Comparison of ENCODE assay signal across 10 mouse cellular contexts in the genomic region with DNA sequence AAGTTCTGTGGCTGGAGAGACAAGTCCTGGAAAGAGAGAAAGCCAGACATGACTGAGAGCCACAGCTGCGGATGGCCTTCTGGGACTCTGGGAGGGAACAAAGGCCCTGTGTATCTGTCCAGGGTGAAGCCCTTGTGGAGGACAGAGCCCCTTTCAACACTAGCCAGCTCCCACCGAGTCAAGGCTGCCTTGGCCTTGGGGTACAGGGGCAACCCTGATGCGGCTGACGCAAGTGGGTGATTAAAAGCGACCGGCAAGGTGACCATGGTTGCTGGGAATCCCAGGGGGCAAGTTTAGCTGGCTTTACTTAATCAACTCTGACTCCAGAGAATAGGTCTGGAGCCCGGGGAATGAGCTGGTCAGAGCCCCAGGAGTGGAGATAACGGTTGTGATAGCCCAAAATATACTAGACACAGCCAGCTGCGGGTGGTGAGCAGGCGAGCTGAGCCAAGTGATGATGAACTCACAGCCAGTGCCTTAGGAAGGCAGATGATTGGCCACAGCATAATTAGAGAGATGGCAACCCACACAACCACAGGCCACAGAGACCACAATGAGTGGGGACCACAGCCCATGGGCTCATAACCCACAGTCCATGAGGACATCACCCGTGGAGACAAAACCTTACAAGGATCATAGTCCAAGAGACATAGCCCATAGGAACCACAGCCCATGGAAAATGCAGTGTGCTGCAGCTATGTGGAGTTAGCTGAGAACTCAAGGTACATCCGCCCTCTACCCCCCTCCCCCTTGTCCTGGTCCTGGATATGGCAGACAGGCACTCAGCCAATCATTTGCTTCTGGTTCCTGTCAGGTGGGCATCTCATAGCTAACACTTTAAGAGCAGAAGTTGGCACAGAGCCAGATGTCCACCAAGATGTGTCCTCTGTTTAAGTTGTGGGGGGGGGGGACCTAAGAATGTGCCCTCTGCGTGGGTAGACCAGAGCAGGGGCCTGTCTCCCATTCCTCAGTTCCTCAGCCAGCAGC. TPM values are rescaled to one million over a fixed set of nuclear protein-coding genes. Genes with fewer than 3 reads are reported as not detected.
DNase-seq lines count a peak whose midpoint lies in the region; ATAC-seq and TF ChIP-seq lines count a peak whose summit lies in the region.
"Had no signal": no experiment of that assay in that cellular context is flagged by ENCODE, and none has a peak within 500 bp of the region (broad histone marks: within the 10 kb centered on the region; RNA-seq: fewer than 3 reads in every experiment).

No protein-coding gene starts in this region.

- peak; percentile 85 for DNase-seq in heart, embryonic 10.5 days (ENCODE audit: low spot score)
- DNase-seq in heart, adult 9 months (ENCODE audit: low spot score in 2 of 2), result no peak
- DNase-seq in neural tube, embryonic 11.5 days (ENCODE audit: low spot score), result no peak
- DNase-seq in neural tube, embryonic 10.5 days (ENCODE audit: extremely low spot score, low spot score), result no peak
- DNase-seq in gastrocnemius, adult 8-10 months (ENCODE audit: low spot score in 2 of 2), result no peak
- DNase-seq in gastrocnemius, postnatal 36 days, result no peak

- peaks cover 4% of the 10 kb centered on the region; the same call in 1 of the 2 replicates for H3K27me3 ChIP-seq in heart, embryonic 10.5 days (ENCODE audit: insufficient read depth, poor library complexity, severe bottlenecking)
- H3K27me3 ChIP-seq in neural tube, embryonic 11.5 days (ENCODE audit: control insufficient read depth, insufficient read depth, low read length), result no peaks in the 10 kb centered on the region
- no peaks in the 10 kb centered on the region; the same call in 1 of the 2 replicates for H3K27me3 ChIP-seq in embryonic facial prominence, embryonic 15.5 days
- H3K27me3 ChIP-seq in myocyte (ENCODE audit: control insufficient read depth, insufficient read depth, insufficient read length), result no peaks in the 10 kb centered on the region
- H3K27me3 ChIP-seq: limb, embryonic 12.5 days had no signal

- no peak for TF ChIP-seq POLR2A in myocyte (IDR thresholded peaks at IDR 0.05; ENCODE audit: insufficient read length, low read depth)

- peak overlapping the region; percentile 25 for H3K4me3 ChIP-seq in heart, embryonic 10.5 days
- H3K4me3 ChIP-seq in neural tube, embryonic 11.5 days (ENCODE audit: low read depth, low read length), result no peak overlapping the region
- H3K4me3 ChIP-seq in embryonic facial prominence, embryonic 15.5 days (replicated peaks), result no peak overlapping the region
- no peak overlapping the region for H3K4me3 ChIP-seq in myocyte
- H3K4me3 ChIP-seq: limb, embryonic 12.5 days had no signal

- no peak overlapping the region for H3K4me2 ChIP-seq in neural tube, embryonic 11.5 days (ENCODE audit: low read depth)
- H3K4me2 ChIP-seq in embryonic facial prominence, embryonic 15.5 days (replicated peaks), result no peak overlapping the region
- H3K4me2 ChIP-seq in myocyte (ENCODE audit: low read depth), result peak overlapping the region; percentile 65
- H3K4me2 ChIP-seq: limb, embryonic 12.5 days had no signal

- intact Hi-C loops in gastrocnemius, postnatal 36 days (cut with DNase I), result no loop called here

- H3K9me3 ChIP-seq in heart, embryonic 10.5 days, result no peaks in the 10 kb centered on the region
- no peaks in the 10 kb centered on the region for H3K9me3 ChIP-seq in neural tube, embryonic 11.5 days (ENCODE audit: control insufficient read depth, low read length)
- no peaks in the 10 kb centered on the region for H3K9me3 ChIP-seq in embryonic facial prominence, embryonic 15.5 days (replicated peaks)
- H3K9me3 ChIP-seq: limb, embryonic 12.5 days had no signal

- peak overlapping the region; percentile 87 for H3K27ac ChIP-seq in heart, embryonic 10.5 days
- peak overlapping the region; percentile 34; the same call in 1 of the 2 replicates for H3K27ac ChIP-seq in neural tube, embryonic 11.5 days (ENCODE audit: low read depth, low read length)
- H3K27ac ChIP-seq in embryonic facial prominence, embryonic 15.5 days (replicated peaks), result no peak overlapping the region
- H3K27ac ChIP-seq: limb, embryonic 12.5 days had no signal

- no peak overlapping the region for H3K9ac ChIP-seq in neural tube, embryonic 11.5 days (ENCODE audit: low read length)
- H3K9ac ChIP-seq in embryonic facial prominence, embryonic 15.5 days, result no peak overlapping the region
- H3K9ac ChIP-seq: limb, embryonic 12.5 days had no signal

- WGBS in heart, embryonic 10.5 days, result 27% methylated on average over 13 of the region's 13 CpGs
- 79% methylated on average over 13 of the region's 13 CpGs for WGBS in neural tube, embryonic 11.5 days
- 49% methylated on average over 13 of the region's 13 CpGs for WGBS in embryonic facial prominence, embryonic 15.5 days

- no peaks in the 10 kb centered on the region for H3K36me3 ChIP-seq in heart, embryonic 10.5 days
- no peaks in the 10 kb centered on the region for H3K36me3 ChIP-seq in neural tube, embryonic 11.5 days (ENCODE audit: control insufficient read depth, insufficient read depth, low read length)
- no peaks in the 10 kb centered on the region for H3K36me3 ChIP-seq in embryonic facial prominence, embryonic 15.5 days
- H3K36me3 ChIP-seq in myocyte (ENCODE audit: control insufficient read depth, insufficient read depth), result peaks cover 7% of the 10 kb centered on the region
- H3K36me3 ChIP-seq: limb, embryonic 12.5 days had no signal

- H3K4me1 ChIP-seq in heart, embryonic 10.5 days, result peaks cover 69% of the 10 kb centered on the region
- H3K4me1 ChIP-seq in neural tube, embryonic 11.5 days (ENCODE audit: control insufficient read depth, insufficient read depth, low read length), result no peaks in the 10 kb centered on the region; the same call in 1 of the 2 replicates
- H3K4me1 ChIP-seq in embryonic facial prominence, embryonic 15.5 days, result 0 out of 2 replicates have a peak, but pooled peaks cover 3% of the 10 kb centered on the region

- H3K79me2 ChIP-seq in myocyte (ENCODE audit: control insufficient read depth, insufficient read depth), result no peaks in the 10 kb centered on the region

- ATAC-seq in neural tube, embryonic 11.5 days (ENCODE audit: insufficient read depth, low FRiP score, low TSS enrichment), result no peak
- peak; percentile 79 for ATAC-seq in embryonic facial prominence, embryonic 15.5 days (ENCODE audit: insufficient number of reproducible peaks, low FRiP score, low TSS enrichment, low read depth)
- ATAC-seq: CD4-positive, CD25-positive, alpha-beta regulatory T cell, adult 4 months had no signal

- no peak overlapping the region for H3ac ChIP-seq in myocyte (ENCODE audit: control insufficient read depth, insufficient read length)

TF ChIP-seq in myocyte, 11 proteins besides CTCF, POLR2A, EP300 and RAD21:
- TF ChIP-seq POLR2AphosphoS2 (IDR thresholded peaks at IDR 0.05; ENCODE audit: insufficient read length, low read depth) (no peak), USF1 (IDR thresholded peaks at IDR 0.05; ENCODE audit: low read depth) (no peak), CEBPB (IDR thresholded peaks at IDR 0.05; ENCODE audit: insufficient read depth, poor library complexity, severe bottlenecking) (peak; percentile 27; the same call in 1 of the 2 replicates), MYOG (IDR thresholded peaks at IDR 0.05; ENCODE audit: control insufficient read depth in 1 of 3, insufficient read depth in 1 of 3, insufficient read length in 2 of 3, low read depth in 2 of 3) (peak; percentile 12 to 77 (median 58)), TCF3 (IDR thresholded peaks at IDR 0.05; ENCODE audit: insufficient read length, low read depth) (peak; percentile 65), SRF (IDR thresholded peaks at IDR 0.05; ENCODE audit: control insufficient read depth, insufficient read length, low read depth) (no peak), MAX (IDR thresholded peaks at IDR 0.05; ENCODE audit: low read depth) (no peak), E2F4 (IDR thresholded peaks at IDR 0.05; ENCODE audit: insufficient read depth) (no peak), TCF12 (IDR thresholded peaks at IDR 0.05; ENCODE audit: insufficient read depth, poor library complexity, severe bottlenecking) (peak; percentile 72), MYOD1 (IDR thresholded peaks at IDR 0.05; ENCODE audit: control insufficient read depth in 1 of 3, insufficient read length in 2 of 3, low read depth in 2 of 3) (peak; percentile 93 to 99 (median 98)), REST (IDR thresholded peaks at IDR 0.05; ENCODE audit: insufficient read depth, insufficient read length) (no peak)

RNA-seq across cellular contexts. Expression of gene Pofut2, which starts 29.1 kb away (rescaled TPM):
- polyA plus RNA-seq in heart, embryonic 10.5 days (2016; fragmentation: Nextera tagmentation; extraction: Ambion mirVana), result 119 and 137 TPM in 2 replicates
- 76.1 and 77.8 TPM in 2 replicates for polyA plus RNA-seq in neural tube, embryonic 11.5 days (2014; fragmentation: Nextera tagmentation; extraction: Ambion mirVana)
- 162 and 166 TPM in 2 replicates for polyA plus RNA-seq in embryonic facial prominence, embryonic 15.5 days (2015; fragmentation: Nextera tagmentation; extraction: Ambion mirVana)
- 89.9 TPM for polyA plus RNA-seq in myocyte (2012; fragmentation: generic; extraction: Trizol)
- total RNA-seq in gastrocnemius, adult 8-10 months (2022), result 10 to 100 TPM; 22.7 to 29.5 (median 23.8) TPM
- total RNA-seq in gastrocnemius, postnatal 36 days (2021), result 10 to 100 TPM; 19.9 to 23.2 TPM
